Mouse (Mus musculus): ENCODE results near the gene Kcnab1. TPM values are rescaled to one million over a fixed set of nuclear protein-coding genes. Genes with fewer than 3 reads are reported as not detected.

The Kcnab1 gene
- 0.31 and 0.78 TPM in 2 replicates for polyA plus RNA-seq (2012; ENCODE audit: insufficient read depth, insufficient read length, missing spikeins)

GRCm38 (mm10) chr3:65108945-65109921 is at the start of gene Kcnab1:
TSS of gene Kcnab1 (plus strand) at chr3:65109384.
- H3K4me3 ChIP-seq (ENCODE audit: insufficient read depth, low read length), result no peak within 1 kb of the TSS

GRCm38 (mm10) chr3:65088295-65088694 is 20.9 kb upstream of the Kcnab1 start:
- no peak for TF ChIP-seq POLR2A (IDR thresholded peaks at IDR 0.05; ENCODE audit: borderline replicate concordance, low read depth, low read length)
- no peak for TF ChIP-seq CTCF (IDR thresholded peaks at IDR 0.05; ENCODE audit: low read depth, low read length)
- H3K4me3 ChIP-seq (ENCODE audit: insufficient read depth, low read length), result no peak overlapping the region
- no peak overlapping the region for H3K27ac ChIP-seq (ENCODE audit: insufficient read depth, low read depth, low read length)
- H3K4me1 ChIP-seq (ENCODE audit: control insufficient read depth, insufficient read depth, low read length), result no peaks in the 10 kb centered on the region

More at GRCm38 (mm10) chr3:65108945-65109921, at the start of gene Kcnab1:
- Histone ChIP-seq H3K4me1 (ENCODE audit: control insufficient read depth, insufficient read depth, low read length) (no peaks in the 10 kb centered on the region), H3K27ac (ENCODE audit: insufficient read depth, low read depth, low read length) (no peak within 1 kb of the TSS)
- TF ChIP-seq CTCF (IDR thresholded peaks at IDR 0.05; ENCODE audit: low read depth, low read length) (no peak), POLR2A (IDR thresholded peaks at IDR 0.05; ENCODE audit: borderline replicate concordance, low read depth, low read length) (no peak)

DNA sequence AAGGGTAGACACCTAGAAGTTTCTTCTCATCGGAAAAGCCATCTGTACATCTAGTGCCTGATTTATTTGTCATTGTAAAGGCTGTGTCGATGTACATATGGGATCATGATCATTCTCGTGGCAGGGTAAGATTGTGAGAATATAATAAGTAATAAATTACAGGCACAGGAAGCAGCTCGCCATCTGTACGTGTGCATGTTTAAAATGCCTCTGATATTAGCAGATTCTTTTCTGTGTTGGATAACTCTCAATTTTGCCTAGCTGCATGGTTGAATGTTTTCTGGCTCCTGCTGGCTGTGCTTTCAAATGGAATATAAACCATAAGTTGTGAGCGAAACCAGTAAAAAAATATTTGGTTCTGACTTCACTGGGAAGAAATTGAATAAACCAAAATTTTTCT is 5.1 kb upstream of the Kcnab1 start:
- no peak overlapping the region for H3K4me3 ChIP-seq (ENCODE audit: insufficient read depth, low read length)
- TF ChIP-seq POLR2A (IDR thresholded peaks at IDR 0.05; ENCODE audit: borderline replicate concordance, low read depth, low read length) (no peak), CTCF (IDR thresholded peaks at IDR 0.05; ENCODE audit: low read depth, low read length) (no peak)
- no peak overlapping the region for H3K27ac ChIP-seq (ENCODE audit: insufficient read depth, low read depth, low read length)
- no peaks in the 10 kb centered on the region for H3K4me1 ChIP-seq (ENCODE audit: control insufficient read depth, insufficient read depth, low read length)

- no peaks in the 10 kb centered on the region for H3K4me1 ChIP-seq (ENCODE audit: control insufficient read depth, insufficient read depth, low read length)
- H3K27ac ChIP-seq (ENCODE audit: insufficient read depth, low read depth, low read length), result no peak overlapping the region
- TF ChIP-seq POLR2A (IDR thresholded peaks at IDR 0.05; ENCODE audit: borderline replicate concordance, low read depth, low read length), result no peak
- TF ChIP-seq CTCF (IDR thresholded peaks at IDR 0.05; ENCODE audit: low read depth, low read length), result no peak
- no peak overlapping the region for H3K4me3 ChIP-seq (ENCODE audit: insufficient read depth, low read length)
These were observed 1.0 kb downstream of the Kcnab1 start for GRCm38 (mm10) chr3:65110190-65110589.

GRCm38 (mm10) chr3:65111176-65111575 is 2.0 kb downstream of the Kcnab1 start:
- H3K4me3 ChIP-seq (ENCODE audit: insufficient read depth, low read length), result no peak overlapping the region
- TF ChIP-seq CTCF (IDR thresholded peaks at IDR 0.05; ENCODE audit: low read depth, low read length), result no peak
- no peak for TF ChIP-seq POLR2A (IDR thresholded peaks at IDR 0.05; ENCODE audit: borderline replicate concordance, low read depth, low read length)
- H3K4me1 ChIP-seq (ENCODE audit: control insufficient read depth, insufficient read depth, low read length), result no peaks in the 10 kb centered on the region
- H3K27ac ChIP-seq (ENCODE audit: insufficient read depth, low read depth, low read length), result no peak overlapping the region

- Histone ChIP-seq H3K27ac (ENCODE audit: insufficient read depth, low read depth, low read length) (no peak overlapping the region), H3K4me1 (ENCODE audit: control insufficient read depth, insufficient read depth, low read length) (no peaks in the 10 kb centered on the region), H3K4me3 (ENCODE audit: insufficient read depth, low read length) (no peak overlapping the region)
- no peak for TF ChIP-seq POLR2A (IDR thresholded peaks at IDR 0.05; ENCODE audit: borderline replicate concordance, low read depth, low read length)
- no peak for TF ChIP-seq CTCF (IDR thresholded peaks at IDR 0.05; ENCODE audit: low read depth, low read length)
These were observed 6.0 kb downstream of the Kcnab1 start for GRCm38 (mm10) chr3:65115164-65115563.

GRCm38 (mm10) chr3:65116958-65117357 is 7.8 kb downstream of the Kcnab1 start:
- Histone ChIP-seq H3K4me3 (ENCODE audit: insufficient read depth, low read length) (no peak overlapping the region), H3K4me1 (ENCODE audit: control insufficient read depth, insufficient read depth, low read length) (no peaks in the 10 kb centered on the region), H3K27ac (ENCODE audit: insufficient read depth, low read depth, low read length) (no peak overlapping the region)
- TF ChIP-seq CTCF (IDR thresholded peaks at IDR 0.05; ENCODE audit: low read depth, low read length) (no peak), POLR2A (IDR thresholded peaks at IDR 0.05; ENCODE audit: borderline replicate concordance, low read depth, low read length) (no peak)

- TF ChIP-seq CTCF (IDR thresholded peaks at IDR 0.05; ENCODE audit: low read depth, low read length) (no peak), POLR2A (IDR thresholded peaks at IDR 0.05; ENCODE audit: borderline replicate concordance, low read depth, low read length) (no peak)
- H3K4me1 ChIP-seq (ENCODE audit: control insufficient read depth, insufficient read depth, low read length), result no peaks in the 10 kb centered on the region
- H3K4me3 ChIP-seq (ENCODE audit: insufficient read depth, low read length), result no peak overlapping the region
- no peak overlapping the region for H3K27ac ChIP-seq (ENCODE audit: insufficient read depth, low read depth, low read length)
These were observed 8.2 kb downstream of the Kcnab1 start for GRCm38 (mm10) chr3:65117365-65117764.

DNA sequence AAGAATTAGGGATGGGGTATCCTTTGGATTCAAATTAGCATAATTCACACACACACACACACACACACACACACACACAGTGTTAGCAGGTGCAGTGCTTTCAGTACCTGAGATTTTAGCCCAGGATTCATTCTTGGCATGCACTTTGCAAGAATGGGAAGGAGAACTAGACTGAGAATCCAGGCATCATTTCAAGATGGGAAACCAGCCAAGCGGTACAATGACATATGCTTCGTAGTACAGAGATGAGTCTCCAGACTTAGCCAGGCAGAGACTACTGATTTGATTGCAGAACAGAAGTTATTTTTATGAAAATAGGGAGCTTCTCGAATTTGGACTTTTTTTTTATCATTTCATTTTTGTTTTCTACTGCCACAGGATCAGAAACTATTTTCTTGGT is 15.8 kb downstream of the Kcnab1 start:
- no peak overlapping the region for H3K4me3 ChIP-seq (ENCODE audit: insufficient read depth, low read length)
- H3K27ac ChIP-seq (ENCODE audit: insufficient read depth, low read depth, low read length), result no peak overlapping the region
- TF ChIP-seq POLR2A (IDR thresholded peaks at IDR 0.05; ENCODE audit: borderline replicate concordance, low read depth, low read length) (no peak), CTCF (IDR thresholded peaks at IDR 0.05; ENCODE audit: low read depth, low read length) (no peak)
- no peaks in the 10 kb centered on the region for H3K4me1 ChIP-seq (ENCODE audit: control insufficient read depth, insufficient read depth, low read length)

GRCm38 (mm10) chr3:65129625-65130024 is 20.4 kb downstream of the Kcnab1 start:
- H3K4me1 ChIP-seq (ENCODE audit: control insufficient read depth, insufficient read depth, low read length), result no peaks in the 10 kb centered on the region
- no peak overlapping the region for H3K4me3 ChIP-seq (ENCODE audit: insufficient read depth, low read length)

More at GRCm38 (mm10) chr3:65129625-65130024, 20.4 kb downstream of the Kcnab1 start:
- no peak for TF ChIP-seq POLR2A (IDR thresholded peaks at IDR 0.05; ENCODE audit: borderline replicate concordance, low read depth, low read length)
- H3K27ac ChIP-seq (ENCODE audit: insufficient read depth, low read depth, low read length), result no peak overlapping the region

Measured in bone marrow macrophage, adult 2 months (primary cell).